Mouse (Mus musculus): Measurements from ENCODE around the gene Gm42742.

- TF ChIP-seq POLR2A (IDR thresholded peaks at IDR 0.05; ENCODE audit: low read depth, low read length) (no peak), CTCF (conservative IDR thresholded peaks at IDR 0.05; ENCODE audit: insufficient read depth, insufficient read length, low read depth, low read length) (no peak)
These were observed 37.8 kb downstream of the Gm42742 start for GRCm38 (mm10) chr7:126983113-126983512.
